Mouse (Mus musculus): ENCODE data around the gene Atp8b5. TPM values are rescaled to one million over a fixed set of nuclear protein-coding genes. Genes with fewer than 3 reads are reported as not detected.

The Atp8b5 gene
- polyA plus RNA-seq, 1 experiment from 2014 or later: 0.35 TPM

GRCm38 (mm10) chr4:43334771-43335170, 67.8 kb downstream of the Atp8b5 start:
- no peak for ATAC-seq
- Histone ChIP-seq H3K36me3 (no peaks in the 10 kb centered on the region), H3K27ac (no peak overlapping the region), H3K4me3 (replicated peaks) (no peak overlapping the region), H3K27me3 (no peaks in the 10 kb centered on the region), H3K4me2 (replicated peaks) (no peak overlapping the region), H3K9ac (replicated peaks) (no peak overlapping the region), H3K4me1 (replicated peaks) (no peaks in the 10 kb centered on the region), H3K9me3 (peaks cover 7% of the 10 kb centered on the region; the same call in 1 of the 2 replicates)
- 44% methylated on average over 2 of the region's 2 CpGs for WGBS

GRCm38 (mm10) chr4:43336176-43336575, 69.2 kb downstream of the Atp8b5 start:
- Histone ChIP-seq H3K27me3 (no peaks in the 10 kb centered on the region), H3K27ac (no peak overlapping the region), H3K36me3 (no peaks in the 10 kb centered on the region), H3K4me3 (replicated peaks) (no peak overlapping the region), H3K9me3 (peaks cover 7% of the 10 kb centered on the region; the same call in 1 of the 2 replicates), H3K4me1 (replicated peaks) (no peaks in the 10 kb centered on the region), H3K9ac (replicated peaks) (no peak overlapping the region), H3K4me2 (replicated peaks) (no peak overlapping the region)
- no peak for ATAC-seq

GRCm38 (mm10) chr4:43340096-43340804, 73.3 kb downstream of the Atp8b5 start:
- 80% methylated on average over 4 of the region's 4 CpGs for WGBS

GRCm38 (mm10) chr4:43341276-43341891, 74.4 kb downstream of the Atp8b5 start:
- Histone ChIP-seq H3K4me1 (replicated peaks) (no peaks in the 10 kb centered on the region), H3K27ac (no peak overlapping the region), H3K4me2 (replicated peaks) (no peak overlapping the region), H3K36me3 (no peaks in the 10 kb centered on the region), H3K9me3 (peaks cover 4% of the 10 kb centered on the region; the same call in 1 of the 2 replicates), H3K4me3 (replicated peaks) (no peak overlapping the region), H3K9ac (replicated peaks) (no peak overlapping the region), H3K27me3 (no peaks in the 10 kb centered on the region)
- no peak for ATAC-seq
- 27% methylated on average over 7 of the region's 7 CpGs for WGBS

More at GRCm38 (mm10) chr4:43340096-43340804, 73.3 kb downstream of the Atp8b5 start:
- Histone ChIP-seq H3K4me3 (replicated peaks) (no peak overlapping the region), H3K36me3 (no peaks in the 10 kb centered on the region), H3K4me2 (replicated peaks) (no peak overlapping the region), H3K9me3 (peaks cover 7% of the 10 kb centered on the region; the same call in 1 of the 2 replicates), H3K4me1 (replicated peaks) (no peaks in the 10 kb centered on the region), H3K27me3 (no peaks in the 10 kb centered on the region), H3K9ac (replicated peaks) (no peak overlapping the region), H3K27ac (no peak overlapping the region)
- no peak for ATAC-seq

GRCm38 (mm10) chr4:43342443-43342842, 75.5 kb downstream of the Atp8b5 start:
- no peak overlapping the region for H3K4me3 ChIP-seq (replicated peaks)
- H3K27me3 ChIP-seq: no peaks in the 10 kb centered on the region
- H3K4me2 ChIP-seq (replicated peaks): no peak overlapping the region
- 91% methylated on average over 10 of the region's 10 CpGs for WGBS
- H3K27ac ChIP-seq: no peak overlapping the region
- H3K36me3 ChIP-seq: no peaks in the 10 kb centered on the region
- no peak for ATAC-seq
- no peaks in the 10 kb centered on the region for H3K9me3 ChIP-seq
- H3K4me1 ChIP-seq (replicated peaks): no peaks in the 10 kb centered on the region
- H3K9ac ChIP-seq (replicated peaks): no peak overlapping the region

- Histone ChIP-seq H3K27me3 (no peaks in the 10 kb centered on the region), H3K27ac (no peak overlapping the region), H3K36me3 (no peaks in the 10 kb centered on the region), H3K4me3 (replicated peaks) (no peak overlapping the region), H3K9ac (replicated peaks) (no peak overlapping the region), H3K4me2 (replicated peaks) (no peak overlapping the region), H3K4me1 (replicated peaks) (no peaks in the 10 kb centered on the region), H3K9me3 (no peaks in the 10 kb centered on the region)
- no peak for ATAC-seq
- WGBS: 88% methylated on average over 2 of the region's 2 CpGs
These were observed 78.0 kb downstream of the Atp8b5 start for GRCm38 (mm10) chr4:43344932-43345331.

- no peak for ATAC-seq
- no peaks in the 10 kb centered on the region for H3K36me3 ChIP-seq
These were observed 82.2 kb downstream of the Atp8b5 start for GRCm38 (mm10) chr4:43349206-43349605.

GRCm38 (mm10) chr4:43350038-43350560, 83.1 kb downstream of the Atp8b5 start:
- H3K4me1 ChIP-seq (replicated peaks): no peaks in the 10 kb centered on the region
- H3K36me3 ChIP-seq: no peaks in the 10 kb centered on the region
- H3K27ac ChIP-seq: no peak overlapping the region
- H3K4me3 ChIP-seq (replicated peaks): no peak overlapping the region
- no peak overlapping the region for H3K9ac ChIP-seq (replicated peaks)
- H3K4me2 ChIP-seq (replicated peaks): no peak overlapping the region
- 79% methylated on average over 6 of the region's 6 CpGs for WGBS
- H3K27me3 ChIP-seq: no peaks in the 10 kb centered on the region
- ATAC-seq: no peak
- no peaks in the 10 kb centered on the region for H3K9me3 ChIP-seq

More at GRCm38 (mm10) chr4:43349206-43349605, 82.2 kb downstream of the Atp8b5 start:
- WGBS: 91% methylated on average over 5 of the region's 5 CpGs
- H3K9ac ChIP-seq (replicated peaks): no peak overlapping the region
- no peak overlapping the region for H3K27ac ChIP-seq
- no peaks in the 10 kb centered on the region for H3K9me3 ChIP-seq
- no peak overlapping the region for H3K4me3 ChIP-seq (replicated peaks)
- H3K4me1 ChIP-seq (replicated peaks): no peaks in the 10 kb centered on the region
- no peak overlapping the region for H3K4me2 ChIP-seq (replicated peaks)
- no peaks in the 10 kb centered on the region for H3K27me3 ChIP-seq

- no peak overlapping the region for H3K27ac ChIP-seq
- 86% methylated on average over 6 of the region's 6 CpGs for WGBS
These were observed 86.7 kb downstream of the Atp8b5 start for GRCm38 (mm10) chr4:43353662-43354061.

GRCm38 (mm10) chr4:43364914-43365560, 98.1 kb downstream of the Atp8b5 start:
- Histone ChIP-seq H3K27ac (no peak overlapping the region), H3K9me3 (no peaks in the 10 kb centered on the region), H3K9ac (replicated peaks) (no peak overlapping the region), H3K4me3 (replicated peaks) (no peak overlapping the region), H3K27me3 (no peaks in the 10 kb centered on the region), H3K4me2 (replicated peaks) (no peak overlapping the region), H3K36me3 (no peaks in the 10 kb centered on the region), H3K4me1 (replicated peaks) (no peaks in the 10 kb centered on the region)
- ATAC-seq: no peak
- 93% methylated on average over 11 of the region's 11 CpGs for WGBS

More at GRCm38 (mm10) chr4:43353662-43354061, 86.7 kb downstream of the Atp8b5 start:
- no peaks in the 10 kb centered on the region for H3K27me3 ChIP-seq
- ATAC-seq: no peak
- no peaks in the 10 kb centered on the region for H3K36me3 ChIP-seq
- H3K4me2 ChIP-seq (replicated peaks): no peak overlapping the region
- no peak overlapping the region for H3K4me3 ChIP-seq (replicated peaks)
- H3K4me1 ChIP-seq (replicated peaks): no peaks in the 10 kb centered on the region
- no peak overlapping the region for H3K9ac ChIP-seq (replicated peaks)
- H3K9me3 ChIP-seq: no peaks in the 10 kb centered on the region

- Histone ChIP-seq H3K9ac (replicated peaks) (no peak overlapping the region), H3K4me1 (replicated peaks) (no peaks in the 10 kb centered on the region), H3K4me2 (replicated peaks) (no peak overlapping the region), H3K4me3 (replicated peaks) (no peak overlapping the region), H3K9me3 (no peaks in the 10 kb centered on the region), H3K27ac (no peak overlapping the region), H3K27me3 (no peaks in the 10 kb centered on the region), H3K36me3 (no peaks in the 10 kb centered on the region)
- 86% methylated on average over 5 of the region's 5 CpGs for WGBS
- ATAC-seq: no peak
These were observed 100.3 kb downstream of the Atp8b5 start for GRCm38 (mm10) chr4:43367295-43367694.

GRCm38 (mm10) chr4:43367787-43368186, 100.8 kb downstream of the Atp8b5 start:
- 94% methylated on average over 9 of the region's 9 CpGs for WGBS

More at GRCm38 (mm10) chr4:43367787-43368186, 100.8 kb downstream of the Atp8b5 start:
- Histone ChIP-seq H3K4me3 (replicated peaks) (no peak overlapping the region), H3K27ac (no peak overlapping the region), H3K4me2 (replicated peaks) (no peak overlapping the region), H3K9ac (replicated peaks) (no peak overlapping the region), H3K36me3 (no peaks in the 10 kb centered on the region), H3K27me3 (no peaks in the 10 kb centered on the region), H3K4me1 (replicated peaks) (no peaks in the 10 kb centered on the region), H3K9me3 (no peaks in the 10 kb centered on the region)
- ATAC-seq: no peak

Measured in midbrain, embryonic 13.5 days (tissue).